Mouse (Mus musculus): ENCODE measurements around the gene Cldn34b2. TPM values are rescaled to one million over a fixed set of nuclear protein-coding genes. Genes with fewer than 3 reads are reported as not detected.

The Cldn34b2 gene
- total RNA-seq (2023): not detected

GRCm38 (mm10) chrX:155128312-155128711, at the start of gene Cldn34b2:
Cldn34b2 (minus strand) TSS chrX:155128412.

GRCm38 (mm10) chrX:155093566-155093965, 34.6 kb downstream of the Cldn34b2 start, which contains the start of gene Magea2:
Magea2 (minus strand) TSS chrX:155093666.

GRCm38 (mm10) chrX:155089693-155090092, 38.5 kb downstream of the Cldn34b2 start, which contains the start of gene Magea1:
Magea1 (minus strand) TSS chrX:155089793.

Other genes starting within 250 kb of the Cldn34b2 start
- not detected for gene Cldn34b1, start 238.1 kb downstream of the Cldn34b2 start, total RNA-seq (2023)
- not detected for gene Magea6, start 192.4 kb downstream of the Cldn34b2 start, total RNA-seq (2023)
- not detected for gene Magea3, start 178.9 kb downstream of the Cldn34b2 start, total RNA-seq (2023)
- not detected for gene Magea8, start 132.6 kb downstream of the Cldn34b2 start, total RNA-seq (2023)
- not detected for gene Magea5, start 65.3 kb downstream of the Cldn34b2 start, total RNA-seq (2023)
- gene Magea1, start 38.6 kb downstream of the Cldn34b2 start, total RNA-seq (2023): not detected
- not detected for gene Magea2, start 34.7 kb downstream of the Cldn34b2 start, total RNA-seq (2023)
- gene Sat1, start 88.0 kb upstream of the Cldn34b2 start, total RNA-seq (2023): 197 TPM
- gene Acot9, start 134.0 kb upstream of the Cldn34b2 start, total RNA-seq (2023): 33.5 TPM
- gene Prdx4, start 212.3 kb upstream of the Cldn34b2 start, total RNA-seq (2023): 13.1 TPM